Comparison of ENCODE assay signal across 8 mouse cellular contexts in the genomic region with DNA sequence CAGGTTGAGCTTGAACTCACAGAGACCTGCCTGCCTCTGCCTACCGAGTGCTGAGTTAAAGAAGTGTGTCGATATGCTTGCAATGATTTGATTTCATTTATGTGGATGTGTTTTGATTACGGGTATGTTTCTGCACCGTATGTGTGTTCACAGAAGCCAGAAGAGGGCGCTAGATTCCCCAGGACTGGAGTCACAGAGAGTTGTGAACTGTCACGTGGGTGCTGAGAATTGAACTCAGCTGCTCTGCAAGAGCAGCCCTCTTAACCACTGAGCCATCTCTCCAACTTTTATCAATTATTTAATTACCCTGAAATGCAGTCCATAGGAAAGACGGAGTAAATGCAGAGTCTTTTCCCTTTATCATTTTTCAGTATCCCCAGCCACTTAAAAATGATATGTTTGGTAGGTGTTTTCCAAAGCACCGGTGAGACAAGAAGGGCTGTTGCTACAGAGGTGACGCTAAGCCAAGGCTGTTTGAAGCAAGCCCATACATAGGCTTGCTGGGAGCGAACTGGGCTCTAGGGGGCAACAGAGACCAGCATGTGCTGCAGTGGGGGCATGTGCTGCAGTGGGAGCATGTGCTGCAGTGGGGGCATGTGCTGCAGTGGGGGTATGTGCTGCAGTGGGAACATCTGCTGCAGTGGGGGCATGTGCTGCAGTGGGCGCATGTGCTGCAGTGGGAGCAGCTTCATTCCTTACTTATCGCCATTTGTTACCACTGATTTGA. TPM values are rescaled to one million over a fixed set of nuclear protein-coding genes. Genes with fewer than 3 reads are reported as not detected.
DNase-seq lines count a peak whose midpoint lies in the region; ATAC-seq and TF ChIP-seq lines count a peak whose summit lies in the region.
"Had no signal": no experiment of that assay in that cellular context is flagged by ENCODE, and none has a peak within 500 bp of the region (broad histone marks: within the 10 kb centered on the region; RNA-seq: fewer than 3 reads in every experiment).

No protein-coding gene starts in this region.

- no peak for ATAC-seq in embryonic facial prominence, embryonic 11.5 days (replicated peaks; ENCODE audit: insufficient number of reproducible peaks, low FRiP score, low TSS enrichment, low read depth)
- ATAC-seq in megakaryocyte, adult 5-6 weeks (ENCODE audit: poor library complexity, severe bottlenecking): peak; percentile 85

- TF ChIP-seq POLR2A in ES-Bruce4 (IDR thresholded peaks at IDR 0.05; ENCODE audit: insufficient read depth, low read length): no peak

- H3K27ac ChIP-seq in ES-Bruce4 (ENCODE audit: insufficient read depth, low read length): no peak overlapping the region
- no peak overlapping the region for H3K27ac ChIP-seq in embryonic facial prominence, embryonic 11.5 days (replicated peaks; ENCODE audit: low read depth, low read length)

- H3K9ac ChIP-seq in ES-Bruce4 (ENCODE audit: low read depth, poor library complexity, severe bottlenecking): no peak overlapping the region
- no peak overlapping the region for H3K9ac ChIP-seq in embryonic facial prominence, embryonic 11.5 days (replicated peaks; ENCODE audit: low read length)

- H3K4me3 ChIP-seq in ES-Bruce4 (ENCODE audit: low read depth, low read length): no peak overlapping the region
- no peak overlapping the region for H3K4me3 ChIP-seq in embryonic facial prominence, embryonic 11.5 days (ENCODE audit: low read depth, low read length)

- H3K9me3 ChIP-seq in ES-Bruce4 (replicated peaks; ENCODE audit: control insufficient read depth, insufficient read depth, low read length, poor library complexity, severe bottlenecking): no peaks in the 10 kb centered on the region
- no peaks in the 10 kb centered on the region for H3K9me3 ChIP-seq in embryonic facial prominence, embryonic 11.5 days (replicated peaks; ENCODE audit: control insufficient read depth, low read length)

- H3K36me3 ChIP-seq in ES-Bruce4 (ENCODE audit: control insufficient read depth, insufficient read depth, low read length, poor library complexity, severe bottlenecking): no peaks in the 10 kb centered on the region
- H3K36me3 ChIP-seq in embryonic facial prominence, embryonic 11.5 days (replicated peaks; ENCODE audit: control insufficient read depth, insufficient read depth, low read depth, low read length): no peaks in the 10 kb centered on the region

- no peak for TF ChIP-seq EP300 in ES-Bruce4 (IDR thresholded peaks at IDR 0.05; ENCODE audit: insufficient read depth, low read depth, low read length)

- H3K4me2 ChIP-seq in embryonic facial prominence, embryonic 11.5 days (ENCODE audit: low read depth, low read length): no peak overlapping the region

- peak; percentile 94 for TF ChIP-seq CTCF in ES-Bruce4 (IDR thresholded peaks at IDR 0.05; ENCODE audit: low read depth, low read length)

- H3K4me1 ChIP-seq in ES-Bruce4 (ENCODE audit: control insufficient read depth, insufficient read depth, low read length): no peaks in the 10 kb centered on the region
- no peaks in the 10 kb centered on the region for H3K4me1 ChIP-seq in embryonic facial prominence, embryonic 11.5 days (ENCODE audit: control insufficient read depth, insufficient read depth, low read length)

- WGBS in embryonic facial prominence, embryonic 11.5 days: 60% methylated on average over 12 of the region's 12 CpGs

- no peaks in the 10 kb centered on the region for H3K27me3 ChIP-seq in ES-Bruce4 (ENCODE audit: control insufficient read depth, insufficient read depth, low read length, poor library complexity, severe bottlenecking)
- H3K27me3 ChIP-seq in embryonic facial prominence, embryonic 11.5 days (ENCODE audit: control insufficient read depth, insufficient read depth, low read length): no peaks in the 10 kb centered on the region

- intact Hi-C loops in heart, postnatal 36 days (cut with DNase I): loop anchor here (1.0 to 10.0 kb wide), 3 partner anchors 103 to 721 kb away; no protein-coding TSS in a partner anchor

- DNase-seq in adrenal gland, adult 8-10 months: peak; percentile 17
- DNase-seq in embryonic facial prominence, embryonic 11.5 days (ENCODE audit: low spot score): peak; percentile 69
- peak; percentile 50 to 67 for DNase-seq in heart, postnatal 36 days
- DNase-seq in layer of hippocampus, postnatal 10 days (ENCODE audit: low spot score in 2 of 2): peak; percentile 63 to 76
- DNase-seq in right cerebral cortex, postnatal 36 days (ENCODE audit: low spot score in 2 of 2): peak; percentile 28 to 39

RNA-seq across cellular contexts. Expression of gene Capn8, which starts 11.0 kb away (rescaled TPM):
- 0.24 TPM in 1 of 2 replicates, not detected in the other for polyA plus RNA-seq in ES-Bruce4 (2011; ENCODE audit: insufficient read depth, insufficient read length, low read depth, missing spikeins)
- under 1 TPM; 0.16 to 0.59 (median 0.19) TPM for total RNA-seq in adrenal gland, adult 8-10 months (2022)
- not detected in 2 replicates for polyA plus RNA-seq in embryonic facial prominence, embryonic 11.5 days (2014; fragmentation: Nextera tagmentation; extraction: Ambion mirVana)
- total RNA-seq in heart, postnatal 36 days (2021): not detected
- total RNA-seq in layer of hippocampus, postnatal 10 days (2021): not detected
- not detected in 2 replicates for total RNA-seq in megakaryocyte, adult 5-6 weeks (2015)
- not detected in 2 replicates for total RNA-seq in megakaryocyte, adult 5-6 weeks (2017)
- polyA plus RNA-seq: heart, embryonic 14.5 days had no signal

RNA-seq across cellular contexts. Expression of gene Capn2, which starts 36.4 kb away (rescaled TPM):
- 60.5 and 61.1 TPM in 2 replicates for polyA plus RNA-seq in ES-Bruce4 (2011; ENCODE audit: insufficient read depth, insufficient read length, low read depth, missing spikeins)
- 10 to 100 TPM; 53.3 to 96.0 (median 73.4) TPM for total RNA-seq in adrenal gland, adult 8-10 months (2022)
- polyA plus RNA-seq in embryonic facial prominence, embryonic 11.5 days (2014; fragmentation: Nextera tagmentation; extraction: Ambion mirVana): 80.8 and 89.1 TPM in 2 replicates
- 10 to 100 TPM; 58.7 to 79.0 TPM for total RNA-seq in heart, postnatal 36 days (2021)
- 10 to 100 TPM; 75.3 to 77.7 TPM for total RNA-seq in layer of hippocampus, postnatal 10 days (2021)
- 108 and 122 TPM in 2 replicates for total RNA-seq in megakaryocyte, adult 5-6 weeks (2015)
- 174 and 241 TPM in 2 replicates for total RNA-seq in megakaryocyte, adult 5-6 weeks (2017)

Comparison
In these comparisons a context has a peak if more than half of its experiments do, and no peak if none do; other contexts are left out.
1. DNase-seq: peak in every context shown above with its lines; median percentile 70 in layer of hippocampus, postnatal 10 days; 69 in embryonic facial prominence, embryonic 11.5 days; 58 in heart, postnatal 36 days; 34 in right cerebral cortex, postnatal 36 days; 17 in adrenal gland, adult 8-10 months.